Mouse (Mus musculus) embryo, embryonic 10 days (tissue): ENCODE measurements around the gene Zfp277.

Source experiments
- DNase-seq: peaks from one replicate; pipeline ENCODE4 v3.0.0-alpha.2; 2015; ENCODE audit warnings: low spot score

Gene Zfp277

GRCm38 (mm10) chr12:40351879-40352278 is 93.8 kb downstream of the Zfp277 start:
- DNase-seq, result no peak

GRCm38 (mm10) chr12:40348251-40348650 is 97.5 kb downstream of the Zfp277 start:
- DNase-seq, result no peak

GRCm38 (mm10) chr12:40347060-40347698 is 98.5 kb downstream of the Zfp277 start:
- no peak for DNase-seq

- DNase-seq, result peak; percentile 27
Measured at GRCm38 (mm10) chr12:40341443-40341842, 104.3 kb downstream of the Zfp277 start.

- no peak for DNase-seq
Measured at GRCm38 (mm10) chr12:40335303-40335702, 110.4 kb downstream of the Zfp277 start.

GRCm38 (mm10) chr12:40331467-40331866 is 114.2 kb downstream of the Zfp277 start:
- no peak for DNase-seq

- no peak for DNase-seq
Measured at GRCm38 (mm10) chr12:40327012-40327660, 118.6 kb downstream of the Zfp277 start.

GRCm38 (mm10) chr12:40325582-40325981 is 120.1 kb downstream of the Zfp277 start:
- DNase-seq, result no peak

GRCm38 (mm10) chr12:40324819-40325218 is 120.9 kb downstream of the Zfp277 start:
- no peak for DNase-seq

- no peak for DNase-seq
Measured at GRCm38 (mm10) chr12:40315146-40315545, 130.6 kb downstream of the Zfp277 start.

GRCm38 (mm10) chr12:40303960-40304359 is 141.7 kb downstream of the Zfp277 start:
- DNase-seq, result no peak

- no peak for DNase-seq
Measured at GRCm38 (mm10) chr12:40298636-40299035, 147.1 kb downstream of the Zfp277 start.

- no peak for DNase-seq
Measured at GRCm38 (mm10) chr12:40286539-40286938, 159.2 kb downstream of the Zfp277 start.

- no peak for DNase-seq
Measured at GRCm38 (mm10) chr12:40280596-40281325, 164.9 kb downstream of the Zfp277 start.

GRCm38 (mm10) chr12:40277581-40277980 is 168.1 kb downstream of the Zfp277 start:
- DNase-seq, result no peak

- no peak for DNase-seq
Measured at GRCm38 (mm10) chr12:40274931-40275330, 170.8 kb downstream of the Zfp277 start.

- no peak for DNase-seq
Measured at GRCm38 (mm10) chr12:40273339-40273738, 172.4 kb downstream of the Zfp277 start.

GRCm38 (mm10) chr12:40272710-40273109 is 173.0 kb downstream of the Zfp277 start:
- DNase-seq, result no peak

GRCm38 (mm10) chr12:40268313-40268712 is 177.4 kb downstream of the Zfp277 start:
- no peak for DNase-seq
